Mouse (Mus musculus) c-Kit-positive CD71-negative TER-119-negative erythroid progenitor cells, embryonic 14.5 days (primary cell): ENCODE data around the gene Gm9767.

Source experiments
- DNase-seq: peaks from one replicate; pipeline ENCODE4 v3.0.0-alpha.2; 2013; ENCODE audit warnings: low read depth

Gene Gm9767

GRCm38 (mm10) chr10:26077671-26078481, at the start of gene Gm9767:
Gm9767 (plus strand) TSS chr10:26078255.
- DNase-seq, result no peak

- no peak for DNase-seq
These were observed 43.1 kb upstream of the Gm9767 start for GRCm38 (mm10) chr10:26034931-26035330.

DNA sequence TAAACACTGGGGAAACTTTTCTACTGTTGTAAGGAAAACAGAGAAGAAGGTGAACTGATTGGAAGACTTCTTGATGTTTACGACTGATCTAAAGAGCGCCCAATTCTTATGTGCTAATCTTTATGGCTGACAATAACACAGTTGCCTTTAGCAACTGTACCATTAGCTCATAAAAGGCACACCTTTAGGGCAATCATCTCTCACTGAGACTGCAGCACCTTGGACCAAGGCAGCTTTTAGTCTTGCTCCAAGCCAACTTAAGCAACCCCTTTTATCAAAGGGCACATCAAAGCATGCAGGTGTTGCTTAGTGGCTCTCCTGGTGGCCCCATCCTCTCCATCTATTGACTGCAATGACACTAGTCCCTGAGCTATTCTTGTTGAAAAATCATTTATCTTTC, 26.9 kb upstream of the Gm9767 start:
- DNase-seq, result no peak

DNA sequence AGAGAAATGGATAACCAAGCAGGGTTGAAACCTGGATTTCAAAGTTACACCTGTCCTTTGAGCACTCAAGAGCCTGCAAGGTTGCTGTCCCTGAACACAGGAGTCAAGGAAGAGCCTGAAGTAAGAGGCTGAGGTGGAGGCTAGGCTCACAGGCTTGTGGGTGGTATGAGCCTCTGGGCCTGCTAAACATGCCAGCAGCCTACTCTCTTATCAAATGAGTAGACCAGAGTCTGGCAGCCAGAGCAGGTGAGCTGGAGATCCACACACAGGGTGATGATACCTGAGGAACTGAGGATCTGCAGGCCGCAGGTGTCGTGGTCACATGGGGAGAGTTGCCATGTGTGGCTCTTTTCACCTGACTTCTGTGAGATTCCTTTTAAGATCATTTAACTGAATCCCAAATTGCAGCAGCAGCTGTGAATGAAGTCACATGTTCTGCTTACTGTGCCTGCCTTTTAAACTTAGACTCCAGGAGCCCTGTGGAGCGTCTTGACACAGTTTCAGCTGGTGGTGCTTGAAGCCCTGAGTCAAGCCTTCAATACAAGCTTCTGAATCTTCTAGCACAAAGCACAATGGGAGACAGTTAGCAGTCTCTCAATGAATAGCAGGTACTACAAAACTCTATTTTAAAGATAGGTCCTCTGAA, 18.3 kb upstream of the Gm9767 start:
- no peak for DNase-seq

DNA sequence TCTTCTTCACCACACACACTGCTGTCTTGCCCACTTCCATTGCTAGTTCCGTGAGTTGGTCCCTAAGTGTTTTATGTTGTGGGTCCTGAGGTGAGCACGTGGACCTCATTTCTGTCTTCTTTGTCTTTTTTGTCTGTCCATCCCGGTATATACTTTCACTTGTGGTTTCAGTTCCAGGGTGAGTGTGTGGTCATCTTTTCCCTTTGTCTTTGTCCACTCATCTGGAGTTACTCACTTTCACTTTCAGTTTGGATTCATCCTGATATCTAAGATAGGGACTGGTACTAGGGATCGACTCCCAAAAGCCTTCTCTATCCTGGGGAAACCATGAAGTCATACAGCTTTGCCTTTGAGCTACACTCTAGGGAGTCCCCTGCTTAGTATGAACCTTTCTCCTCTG, 15.0 kb upstream of the Gm9767 start:
- no peak for DNase-seq

DNA sequence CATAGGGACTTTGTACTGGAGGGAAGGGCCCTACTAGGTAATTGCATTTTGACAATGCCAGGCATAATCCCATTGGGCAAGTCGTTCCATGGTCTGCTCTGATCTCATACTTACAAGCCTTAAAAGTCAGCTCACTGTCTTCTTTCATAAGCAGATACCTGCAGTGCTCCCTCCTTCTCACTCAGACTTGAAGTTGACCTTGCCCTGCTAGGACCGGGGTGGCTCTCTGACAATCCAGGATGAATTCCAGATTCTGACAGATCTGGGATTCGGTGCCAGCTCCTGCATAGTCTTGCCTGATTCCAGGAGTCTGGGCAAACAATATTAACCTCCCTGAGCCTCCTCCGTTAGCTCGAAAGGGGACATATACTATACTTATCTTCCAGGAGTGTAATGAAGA, 6.1 kb upstream of the Gm9767 start:
- DNase-seq, result no peak

- DNase-seq, result no peak
These were observed 1.1 kb upstream of the Gm9767 start for GRCm38 (mm10) chr10:26076949-26077348.

DNA sequence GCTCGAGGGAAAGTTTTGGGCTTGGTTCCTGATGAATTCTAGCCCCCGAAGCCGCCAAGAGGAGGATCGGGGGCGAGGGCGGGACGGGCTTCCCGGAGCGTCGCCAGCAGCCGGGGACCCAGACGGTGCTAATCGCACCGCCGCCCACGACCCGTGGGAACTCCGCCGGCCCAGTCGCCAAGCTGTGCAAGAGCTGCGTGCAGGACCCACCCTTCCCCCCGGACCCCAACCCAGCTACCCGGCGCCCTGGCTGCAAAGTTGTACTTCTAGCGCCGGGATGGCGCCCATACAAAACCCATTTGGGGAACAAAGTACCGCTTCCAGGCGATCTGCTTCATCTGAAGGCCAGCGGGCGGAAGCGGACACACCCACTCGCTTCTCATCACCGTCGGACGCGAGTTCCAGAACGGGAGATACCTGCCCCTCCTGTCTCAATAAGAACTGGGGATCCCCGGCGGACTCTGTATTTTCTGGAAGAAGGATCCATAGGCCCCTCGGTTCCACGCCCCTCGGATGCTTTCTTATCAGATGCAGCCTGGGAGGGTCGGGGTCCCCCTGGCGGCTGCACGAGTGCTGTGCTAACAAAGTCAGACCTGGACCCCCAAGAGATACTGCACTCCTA, 577 bp downstream of the Gm9767 start, which contains the start of gene Tmem200a:
Tmem200a (minus strand) TSS at position 532 of the 622 bp plus-strand sequence.
- DNase-seq, result no peak

DNA sequence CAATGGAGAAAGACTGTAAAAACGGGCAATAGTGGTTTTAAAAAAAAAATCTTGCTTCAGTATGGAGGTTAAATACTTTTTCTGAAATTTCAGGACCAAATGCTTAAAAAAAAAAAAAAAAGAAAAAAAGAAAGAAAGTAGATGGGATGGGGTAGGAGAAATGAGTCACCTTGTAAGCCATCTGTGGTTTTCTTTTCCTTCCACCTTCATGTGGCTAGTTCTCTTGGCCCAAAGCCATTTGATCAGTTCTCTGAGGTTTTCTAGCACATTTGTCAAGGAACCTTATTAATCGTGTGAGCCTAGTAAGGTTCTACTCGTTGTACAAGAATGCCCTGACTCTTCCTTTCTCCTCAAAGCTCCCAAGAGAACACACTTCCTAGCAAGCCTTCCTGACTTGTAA, 1.6 kb downstream of the Gm9767 start:
- no peak for DNase-seq

- DNase-seq, result no peak
These were observed 4.0 kb downstream of the Gm9767 start for GRCm38 (mm10) chr10:26082081-26082480.

DNA sequence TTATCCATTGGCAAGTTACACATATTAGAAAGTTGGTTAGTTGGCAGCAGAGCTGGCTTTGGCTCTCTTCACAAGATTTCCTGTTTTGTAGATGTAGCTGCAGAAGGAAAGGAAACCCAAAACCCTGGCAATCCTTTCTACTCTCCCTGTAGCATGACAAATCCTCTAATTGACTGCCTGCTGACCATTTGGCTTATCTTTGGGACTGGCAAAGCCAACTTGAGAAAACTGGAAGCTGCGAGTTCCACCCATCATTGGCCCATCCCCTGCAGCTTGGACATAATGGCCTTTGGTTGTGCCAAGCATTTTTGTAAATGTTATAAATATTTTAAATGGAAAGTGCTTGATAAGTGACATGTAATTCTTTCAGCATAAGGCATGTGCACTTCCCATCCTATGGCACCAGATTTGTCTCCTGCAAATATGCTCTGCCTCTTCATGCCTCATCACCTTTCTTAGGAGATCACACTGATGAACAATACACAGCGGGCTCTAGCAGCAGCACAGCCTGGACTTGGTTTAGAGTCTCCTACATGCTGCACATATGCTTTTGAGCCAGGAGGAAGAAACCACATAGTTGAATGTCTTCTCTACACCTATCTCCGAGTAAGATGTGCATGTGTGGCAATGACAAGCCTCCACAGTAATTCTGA, 25.4 kb downstream of the Gm9767 start:
- DNase-seq, result no peak

DNA sequence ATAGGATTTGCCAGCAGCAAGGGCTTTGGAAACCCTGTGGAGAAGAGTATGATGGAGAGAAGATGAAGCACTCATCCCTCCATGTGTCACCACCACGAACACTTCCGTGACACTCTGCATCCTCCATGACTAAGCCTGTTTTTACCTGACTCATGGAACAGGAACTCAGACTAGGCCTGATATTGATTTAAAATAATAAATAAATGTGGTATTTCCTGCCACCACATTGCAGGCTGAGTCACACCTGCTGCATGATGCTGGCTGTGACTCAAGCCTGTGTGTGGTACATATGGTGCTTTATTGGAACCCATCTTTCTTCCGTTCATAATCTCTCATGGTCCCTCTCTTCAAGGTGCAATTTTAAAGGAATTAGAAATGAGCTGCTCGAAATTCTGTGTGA, 36.4 kb downstream of the Gm9767 start:
- no peak for DNase-seq

- DNase-seq, result no peak
These were observed 41.2 kb downstream of the Gm9767 start for GRCm38 (mm10) chr10:26119067-26119821.

DNA sequence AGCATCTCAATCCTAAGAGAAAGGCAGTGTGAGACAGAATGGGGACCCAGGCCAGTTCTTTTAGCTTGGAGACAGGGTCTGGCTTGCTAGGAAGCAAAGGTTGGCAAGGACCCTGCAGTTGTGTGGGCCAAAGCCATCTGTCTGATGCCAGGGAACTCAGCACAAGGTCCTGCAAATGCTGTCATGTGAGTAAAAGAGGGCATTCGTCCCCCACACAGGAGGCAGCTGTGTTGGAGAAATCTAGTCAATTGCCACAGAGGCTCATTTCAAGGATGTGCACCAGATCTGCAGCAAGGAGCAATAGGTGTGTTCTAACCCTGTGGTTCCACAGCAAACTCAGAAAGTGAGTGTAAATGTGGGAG, 41.7 kb downstream of the Gm9767 start:
- no peak for DNase-seq
